In genomic region chr5:113829566-113830291, GRCm38 (mm10) we compare ENCODE assay signal across 10 mouse cellular contexts. TPM values are rescaled to one million over a fixed set of nuclear protein-coding genes. Genes with fewer than 3 reads are reported as not detected.
DNase-seq lines count a peak whose midpoint lies in the region; ATAC-seq and TF ChIP-seq lines count a peak whose summit lies in the region.
"Had no signal": no experiment of that assay in that cellular context is flagged by ENCODE, and none has a peak within 500 bp of the region (broad histone marks: within the 10 kb centered on the region; RNA-seq: fewer than 3 reads in every experiment).

No protein-coding gene starts in this region.

- H3K4me1 ChIP-seq in kidney, adult 2 months (ENCODE audit: control insufficient read depth, insufficient read depth, low read length), result no peaks in the 10 kb centered on the region
- H3K4me1 ChIP-seq in kidney, embryonic 14.5 days (ENCODE audit: control insufficient read depth, insufficient read depth, low read length), result 0 out of 2 replicates have a peak, but pooled peaks cover 3% of the 10 kb centered on the region
- no peaks in the 10 kb centered on the region for H3K4me1 ChIP-seq in ES-Bruce4 (ENCODE audit: control insufficient read depth, insufficient read depth, low read length)
- peaks cover 6% of the 10 kb centered on the region; the same call in 1 of the 2 replicates for H3K4me1 ChIP-seq in bone marrow, adult 2 months (ENCODE audit: control insufficient read depth, insufficient read depth, low read length)
- peaks cover 8% of the 10 kb centered on the region; the same call in 1 of the 2 replicates for H3K4me1 ChIP-seq in liver, postnatal 0 days (ENCODE audit: insufficient read depth)

- no peak overlapping the region for H3K4me2 ChIP-seq in kidney, embryonic 14.5 days (replicated peaks; ENCODE audit: low read depth, low read length)
- H3K4me2 ChIP-seq in liver, postnatal 0 days (ENCODE audit: low read depth, low read length), result peak overlapping the region; percentile 55

- H3K9me3 ChIP-seq in kidney, embryonic 14.5 days (ENCODE audit: control insufficient read depth, low read length), result no peaks in the 10 kb centered on the region
- H3K9me3 ChIP-seq in ES-Bruce4 (replicated peaks; ENCODE audit: control insufficient read depth, insufficient read depth, low read length, poor library complexity, severe bottlenecking), result no peaks in the 10 kb centered on the region
- H3K9me3 ChIP-seq in liver, postnatal 0 days (ENCODE audit: low read length), result no peaks in the 10 kb centered on the region

- WGBS in kidney, adult 2 months, result 80% methylated on average over 7 of the region's 7 CpGs
- WGBS in kidney, embryonic 14.5 days, result 71% methylated on average over 7 of the region's 7 CpGs
- 10% methylated on average over 7 of the region's 7 CpGs for WGBS in bone marrow, adult 2 months
- 40% methylated on average over 7 of the region's 7 CpGs for WGBS in liver, postnatal 0 days (ENCODE audit: insufficient replicate concordance)

- DNase-seq in kidney, adult 2 months, result no peak
- DNase-seq in liver, postnatal 0 days, result no peak
- DNase-seq in cerebellum, postnatal 14 days, result no peak
- DNase-seq: cerebellum, adult 9-10 months had no signal

- no peaks in the 10 kb centered on the region for H3K27me3 ChIP-seq in kidney, adult 2 months (replicated peaks; ENCODE audit: control insufficient read depth, insufficient read depth, low read length)
- no peaks in the 10 kb centered on the region for H3K27me3 ChIP-seq in kidney, embryonic 14.5 days (ENCODE audit: control insufficient read depth, insufficient read depth, low read length)
- no peaks in the 10 kb centered on the region for H3K27me3 ChIP-seq in ES-Bruce4 (ENCODE audit: control insufficient read depth, insufficient read depth, low read length, poor library complexity, severe bottlenecking)
- no peaks in the 10 kb centered on the region for H3K27me3 ChIP-seq in liver, postnatal 0 days (ENCODE audit: insufficient read depth, low read length)

- no peak overlapping the region for H3K27ac ChIP-seq in kidney, adult 2 months (ENCODE audit: insufficient read depth, low read depth, low read length)
- H3K27ac ChIP-seq in kidney, embryonic 14.5 days (ENCODE audit: low read depth, low read length), result no peak overlapping the region
- no peak overlapping the region for H3K27ac ChIP-seq in ES-Bruce4 (ENCODE audit: insufficient read depth, low read length)
- peak overlapping the region; percentile 93 for H3K27ac ChIP-seq in bone marrow, adult 2 months (ENCODE audit: control insufficient read depth, insufficient read depth, low read depth, low read length, poor library complexity)
- peak overlapping the region; percentile 82 for H3K27ac ChIP-seq in liver, postnatal 0 days (ENCODE audit: low read depth)

- no peak overlapping the region for H3K9ac ChIP-seq in kidney, embryonic 14.5 days (ENCODE audit: low read depth, low read length)
- no peak overlapping the region for H3K9ac ChIP-seq in ES-Bruce4 (ENCODE audit: low read depth, poor library complexity, severe bottlenecking)
- H3K9ac ChIP-seq in liver, postnatal 0 days (replicated peaks), result peak overlapping the region; percentile 53

- no peak for TF ChIP-seq EP300 in ES-Bruce4 (IDR thresholded peaks at IDR 0.05; ENCODE audit: insufficient read depth, low read depth, low read length)
- TF ChIP-seq EP300 in liver, postnatal 0 days (IDR thresholded peaks at IDR 0.05; ENCODE audit: low read depth), result no peak

- H3K4me3 ChIP-seq in kidney, adult 2 months (ENCODE audit: insufficient read depth, low read depth, low read length), result 0 out of 2 replicates have a peak overlapping the region, but pooled peaks have one; percentile 1
- no peak overlapping the region for H3K4me3 ChIP-seq in kidney, embryonic 14.5 days (ENCODE audit: low read length)
- peak overlapping the region; percentile 36 for H3K4me3 ChIP-seq in ES-Bruce4 (ENCODE audit: low read depth, low read length)
- H3K4me3 ChIP-seq in bone marrow, adult 2 months (replicated peaks; ENCODE audit: control insufficient read depth, low read depth, low read length), result peak overlapping the region; percentile 81
- peak overlapping the region; percentile 41 for H3K4me3 ChIP-seq in liver, postnatal 0 days (ENCODE audit: low read depth, low read length)
- H3K4me3 ChIP-seq: myocyte had no signal

- no peak for ATAC-seq in kidney, embryonic 14.5 days (ENCODE audit: low FRiP score, low TSS enrichment)
- ATAC-seq in liver, postnatal 0 days, result no peak
- ATAC-seq in inflammation-experienced regulatory T-cells, adult 6 months, result no peak
- ATAC-seq: intestine, postnatal 0 days had no signal

- no peaks in the 10 kb centered on the region for H3K36me3 ChIP-seq in kidney, adult 2 months (ENCODE audit: control insufficient read depth, insufficient read depth, low read length)
- no peaks in the 10 kb centered on the region for H3K36me3 ChIP-seq in kidney, embryonic 14.5 days (ENCODE audit: control insufficient read depth, insufficient read depth, low read length)
- H3K36me3 ChIP-seq in ES-Bruce4 (ENCODE audit: control insufficient read depth, insufficient read depth, low read length, poor library complexity, severe bottlenecking), result no peaks in the 10 kb centered on the region
- no peaks in the 10 kb centered on the region for H3K36me3 ChIP-seq in liver, postnatal 0 days (replicated peaks; ENCODE audit: insufficient read depth, low read length)

- no peak for TF ChIP-seq POLR2A in kidney, adult 2 months (IDR thresholded peaks at IDR 0.05; ENCODE audit: low read depth, low read length)
- TF ChIP-seq POLR2A in ES-Bruce4 (IDR thresholded peaks at IDR 0.05; ENCODE audit: insufficient read depth, low read length), result no peak
- no peak for TF ChIP-seq POLR2A in bone marrow, adult 2 months (IDR thresholded peaks at IDR 0.05; ENCODE audit: borderline replicate concordance, control insufficient read depth, low read depth, low read length)

- TF ChIP-seq CTCF in kidney, adult 2 months (conservative IDR thresholded peaks at IDR 0.05; ENCODE audit: insufficient read depth, insufficient read length, low read depth, low read length), result no peak
- TF ChIP-seq CTCF in ES-Bruce4 (IDR thresholded peaks at IDR 0.05; ENCODE audit: low read depth, low read length), result no peak
- no peak for TF ChIP-seq CTCF in bone marrow, adult 2 months (IDR thresholded peaks at IDR 0.05; ENCODE audit: control insufficient read depth, insufficient read depth, low read length)
- no peak for TF ChIP-seq CTCF in liver, postnatal 0 days (IDR thresholded peaks at IDR 0.05; ENCODE audit: low read depth)

RNA-seq across cellular contexts. Expression of gene Selplg, which starts 2.7 kb away (rescaled TPM):
- 9.6 and 20.5 TPM in 2 replicates for polyA plus RNA-seq in kidney, adult 2 months (2012; rRNA removed)
- 1.2 and 1.4 TPM in 2 replicates for polyA plus RNA-seq in kidney, embryonic 14.5 days (2014; fragmentation: Nextera tagmentation; extraction: Ambion mirVana)
- polyA plus RNA-seq in ES-Bruce4 (2011; ENCODE audit: insufficient read depth, insufficient read length, low read depth, missing spikeins), result 0.72 and 1.9 TPM in 2 replicates
- 48.2 and 146 TPM in 2 replicates for polyA plus RNA-seq in bone marrow, adult 2 months (2011; ENCODE audit: insufficient read depth, insufficient read length, low replicate concordance, missing spikeins)
- polyA plus RNA-seq in liver, postnatal 0 days (2015; fragmentation: Nextera tagmentation; extraction: Ambion mirVana), result 18.9 and 21.5 TPM in 2 replicates
- 100 to 1,000 TPM; 457 to 620 (median 469) TPM for polyA plus RNA-seq in inflammation-experienced regulatory T-cells, adult 6 months (2017; shearing (Covaris generic))
- polyA plus RNA-seq: myocyte had no signal

RNA-seq across cellular contexts. Expression of gene Tmem119, which starts 29.4 kb away (rescaled TPM):
- polyA plus RNA-seq in kidney, adult 2 months (2012; rRNA removed), result 14.8 and 19.0 TPM in 2 replicates
- polyA plus RNA-seq in kidney, embryonic 14.5 days (2014; fragmentation: Nextera tagmentation; extraction: Ambion mirVana), result 17.6 and 24.8 TPM in 2 replicates
- polyA plus RNA-seq in ES-Bruce4 (2011; ENCODE audit: insufficient read depth, insufficient read length, low read depth, missing spikeins), result 0.79 and 1.2 TPM in 2 replicates
- 1.4 and 1.8 TPM in 2 replicates for polyA plus RNA-seq in bone marrow, adult 2 months (2011; ENCODE audit: insufficient read depth, insufficient read length, low replicate concordance, missing spikeins)
- polyA plus RNA-seq in liver, postnatal 0 days (2015; fragmentation: Nextera tagmentation; extraction: Ambion mirVana), result 3.2 and 3.4 TPM in 2 replicates
- not detected for polyA plus RNA-seq in inflammation-experienced regulatory T-cells, adult 6 months (2017; shearing (Covaris generic))

RNA-seq across cellular contexts. Expression of gene Iscu, which starts 57.2 kb away (rescaled TPM):
- 355 and 370 TPM in 2 replicates for polyA plus RNA-seq in kidney, adult 2 months (2012; rRNA removed)
- polyA plus RNA-seq in kidney, embryonic 14.5 days (2014; fragmentation: Nextera tagmentation; extraction: Ambion mirVana), result 106 and 129 TPM in 2 replicates
- 47.5 and 58.2 TPM in 2 replicates for polyA plus RNA-seq in ES-Bruce4 (2011; ENCODE audit: insufficient read depth, insufficient read length, low read depth, missing spikeins)
- polyA plus RNA-seq in bone marrow, adult 2 months (2011; ENCODE audit: insufficient read depth, insufficient read length, low replicate concordance, missing spikeins), result 108 and 116 TPM in 2 replicates
- polyA plus RNA-seq in liver, postnatal 0 days (2015; fragmentation: Nextera tagmentation; extraction: Ambion mirVana), result 109 TPM in 2 replicates
- 10 to 100 TPM in 2 of 3 experiments, 1 to 10 TPM in 1; 5.7 to 45.5 (median 16.1) TPM for polyA plus RNA-seq in inflammation-experienced regulatory T-cells, adult 6 months (2017; shearing (Covaris generic))

RNA-seq across cellular contexts. Expression of gene Sart3, which starts 57.4 kb away (rescaled TPM):
- 13.4 TPM in 2 replicates for polyA plus RNA-seq in kidney, adult 2 months (2012; rRNA removed)
- 30.0 and 53.0 TPM in 2 replicates for polyA plus RNA-seq in kidney, embryonic 14.5 days (2014; fragmentation: Nextera tagmentation; extraction: Ambion mirVana)
- 45.0 and 49.0 TPM in 2 replicates for polyA plus RNA-seq in ES-Bruce4 (2011; ENCODE audit: insufficient read depth, insufficient read length, low read depth, missing spikeins)
- polyA plus RNA-seq in bone marrow, adult 2 months (2011; ENCODE audit: insufficient read depth, insufficient read length, low replicate concordance, missing spikeins), result 42.7 and 57.4 TPM in 2 replicates
- 6.9 and 7.9 TPM in 2 replicates for polyA plus RNA-seq in liver, postnatal 0 days (2015; fragmentation: Nextera tagmentation; extraction: Ambion mirVana)
- 10 to 100 TPM; 12.7 to 15.3 (median 13.0) TPM for polyA plus RNA-seq in inflammation-experienced regulatory T-cells, adult 6 months (2017; shearing (Covaris generic))

Comparison
In these comparisons a context has a peak if more than half of its experiments do, and no peak if none do; other contexts are left out.
1. H3K27ac ChIP-seq: peak in bone marrow, adult 2 months (single experiment) and liver, postnatal 0 days (single experiment); none in kidney, adult 2 months (single experiment), kidney, embryonic 14.5 days (single experiment) and ES-Bruce4 (single experiment).